Mouse (Mus musculus): Measurements from ENCODE around the gene Fam173a.

Fam173a gene

GRCm38 (mm10) chr17:25796951-25797369 is 4.3 kb upstream of the Fam173a start, which contains the start of gene Metrn:
TSS of gene Metrn (minus strand) at chr17:25797136.
- peak; percentile 80 for DNase-seq (ENCODE audit: low spot score)

GRCm38 (mm10) chr17:25796211-25796771 is 3.6 kb upstream of the Fam173a start:
- DNase-seq (ENCODE audit: low spot score) = no peak

GRCm38 (mm10) chr17:25795609-25796092 is 3.0 kb upstream of the Fam173a start, which contains the start of gene AC134908.4:
TSS of gene AC134908.4 (minus strand) at chr17:25795659.
- no peak for DNase-seq (ENCODE audit: low spot score)

- no peak for DNase-seq (ENCODE audit: low spot score)
Observed at GRCm38 (mm10) chr17:25794998-25795397, 2.3 kb upstream of the Fam173a start.

- DNase-seq (ENCODE audit: low spot score) = no peak
Observed at GRCm38 (mm10) chr17:25794197-25794596, 1.5 kb upstream of the Fam173a start.

- DNase-seq (ENCODE audit: low spot score) = peak; percentile 85
Observed at GRCm38 (mm10) chr17:25791843-25792527, 716 bp downstream of the Fam173a start.

GRCm38 (mm10) chr17:25791320-25791842 is 1.3 kb downstream of the Fam173a start:
- DNase-seq (ENCODE audit: low spot score) = no peak

- no peak for DNase-seq (ENCODE audit: low spot score)
Observed at GRCm38 (mm10) chr17:25786781-25787504, 5.8 kb downstream of the Fam173a start.

- no peak for DNase-seq (ENCODE audit: low spot score)
Observed at GRCm38 (mm10) chr17:25786280-25786679, 6.4 kb downstream of the Fam173a start, which contains the start of gene Ccdc78. TSS of gene Ccdc78 (plus strand) at chr17:25786580.

- peak; percentile 96 for DNase-seq (ENCODE audit: low spot score)
Observed at GRCm38 (mm10) chr17:25785281-25785745, 7.4 kb downstream of the Fam173a start, which contains the start of gene Haghl. TSS of gene Haghl (minus strand) at chr17:25785673.

- no peak for DNase-seq (ENCODE audit: low spot score)
Observed at GRCm38 (mm10) chr17:25783861-25784574, 8.7 kb downstream of the Fam173a start.

GRCm38 (mm10) chr17:25783086-25783485 is 9.6 kb downstream of the Fam173a start:
- DNase-seq (ENCODE audit: low spot score) = no peak

GRCm38 (mm10) chr17:25781339-25781738 is 11.4 kb downstream of the Fam173a start:
- DNase-seq (ENCODE audit: low spot score) = no peak

- DNase-seq (ENCODE audit: low spot score) = no peak
Observed at GRCm38 (mm10) chr17:25777948-25778347, 14.8 kb downstream of the Fam173a start.

- DNase-seq (ENCODE audit: low spot score) = no peak
Observed at GRCm38 (mm10) chr17:25775318-25776062, 17.2 kb downstream of the Fam173a start.

GRCm38 (mm10) chr17:25773549-25774120 is 19.1 kb downstream of the Fam173a start, which contains the start of gene Narfl:
TSS of gene Narfl (plus strand) at chr17:25773776.
- DNase-seq (ENCODE audit: low spot score) = peak; percentile 98

- DNase-seq (ENCODE audit: low spot score) = no peak
Observed at GRCm38 (mm10) chr17:25769331-25769730, 23.4 kb downstream of the Fam173a start.

GRCm38 (mm10) chr17:25765886-25766285 is 26.8 kb downstream of the Fam173a start:
- no peak for DNase-seq (ENCODE audit: low spot score)

GRCm38 (mm10) chr17:25762591-25762990 is 30.1 kb downstream of the Fam173a start:
- no peak for DNase-seq (ENCODE audit: low spot score)

GRCm38 (mm10) chr17:25761561-25761970 is 31.1 kb downstream of the Fam173a start:
- DNase-seq (ENCODE audit: low spot score) = no peak

Measured in c-Kit-positive CD71-positive TER-119-positive erythroid progenitor cells, embryonic 14.5 days (primary cell).